Mouse (Mus musculus) testis, adult 2 months (tissue): ENCODE results near the gene Pnkd.

Experiments
- CTCF ChIP-seq: fragments of 200-500 bp; IDR thresholded peaks from 2 replicates; pipeline ENCODE4 v1.5.1; 2012; ENCODE audit warnings: low read depth, mild to moderate bottlenecking, inconsistent platforms, low read length, moderate library complexity; ENCODE audit not compliant: control insufficient read depth, insufficient read depth, insufficient replicate concordance
- POLR2A ChIP-seq: fragments of 200-500 bp; IDR thresholded peaks from 2 replicates; pipeline ENCODE4 v1.6.1; 2012; ENCODE audit warnings: low read depth, mild to moderate bottlenecking, inconsistent platforms, low read length, moderate library complexity; ENCODE audit not compliant: control insufficient read depth

- TF ChIP-seq CTCF (no peak), POLR2A (no peak)
These were observed 39.2 kb upstream of the Pnkd start for GRCm38 (mm10) chr1:74245525-74245924.
